Mouse (Mus musculus) cerebellum, adult 18-20 months (tissue): ENCODE results near the gene Gm20388.
A peak's percentile ranks its signal among the peaks of the same experiment; 100 is the strongest.

Experiments used
- DNase-seq, 2 experiments: peaks; one replicate each; pipeline ENCODE4 v3.0.0; 2021

Gene Gm20388

GRCm38 (mm10) chr8:122035543-122035942 is 2124.9 kb downstream of the Gm20388 start:
- DNase-seq = no peak

GRCm38 (mm10) chr8:122036325-122036724 is 2125.7 kb downstream of the Gm20388 start:
- DNase-seq = no peak

- no peak for DNase-seq
These were observed 2126.6 kb downstream of the Gm20388 start for GRCm38 (mm10) chr8:122037279-122037678.

- DNase-seq = no peak
These were observed 2127.4 kb downstream of the Gm20388 start for GRCm38 (mm10) chr8:122038076-122038475.

GRCm38 (mm10) chr8:122039452-122039851 is 2128.8 kb downstream of the Gm20388 start:
- DNase-seq = no peak

GRCm38 (mm10) chr8:122047206-122047870 is 2136.7 kb downstream of the Gm20388 start:
- DNase-seq = no peak

GRCm38 (mm10) chr8:122049266-122049665 is 2138.6 kb downstream of the Gm20388 start:
- DNase-seq = peak; percentile 47 to 63

- no peak for DNase-seq
These were observed 2139.3 kb downstream of the Gm20388 start for GRCm38 (mm10) chr8:122049923-122050322.

- peak; percentile 35 to 44 for DNase-seq
These were observed 2140.0 kb downstream of the Gm20388 start for GRCm38 (mm10) chr8:122050620-122051019.

- DNase-seq = no peak
These were observed 2144.7 kb downstream of the Gm20388 start for GRCm38 (mm10) chr8:122055321-122055720.

- no peak for DNase-seq
These were observed 2145.5 kb downstream of the Gm20388 start for GRCm38 (mm10) chr8:122056113-122056512.

GRCm38 (mm10) chr8:122056882-122057281 is 2146.2 kb downstream of the Gm20388 start:
- DNase-seq = no peak

GRCm38 (mm10) chr8:122058510-122058909 is 2147.9 kb downstream of the Gm20388 start:
- DNase-seq = no peak

GRCm38 (mm10) chr8:122058951-122059350 is 2148.3 kb downstream of the Gm20388 start:
- no peak for DNase-seq

- no peak for DNase-seq
These were observed 2152.0 kb downstream of the Gm20388 start for GRCm38 (mm10) chr8:122062508-122063223.

GRCm38 (mm10) chr8:122064353-122064752 is 2153.7 kb downstream of the Gm20388 start:
- DNase-seq = no peak

- no peak for DNase-seq
These were observed 2157.3 kb downstream of the Gm20388 start for GRCm38 (mm10) chr8:122067783-122068505.

- DNase-seq = no peak
These were observed 2158.0 kb downstream of the Gm20388 start for GRCm38 (mm10) chr8:122068609-122069008.

GRCm38 (mm10) chr8:122069281-122069680 is 2158.6 kb downstream of the Gm20388 start:
- DNase-seq = no peak

- DNase-seq = no peak
These were observed 2160.6 kb downstream of the Gm20388 start for GRCm38 (mm10) chr8:122071193-122071592.

- no peak for DNase-seq
These were observed 2163.3 kb downstream of the Gm20388 start for GRCm38 (mm10) chr8:122073964-122074363.

- DNase-seq = no peak
These were observed 2163.8 kb downstream of the Gm20388 start for GRCm38 (mm10) chr8:122074442-122074841.

- no peak for DNase-seq
These were observed 2164.3 kb downstream of the Gm20388 start for GRCm38 (mm10) chr8:122074977-122075376.
